Mouse (Mus musculus): Measurements from ENCODE around the gene Cacna1e. TPM values are rescaled to one million over a fixed set of nuclear protein-coding genes. Genes with fewer than 3 reads are reported as not detected.

Gene Cacna1e
- polyA plus RNA-seq, 1 experiment from 2014 or later = 0.45 TPM

DNA sequence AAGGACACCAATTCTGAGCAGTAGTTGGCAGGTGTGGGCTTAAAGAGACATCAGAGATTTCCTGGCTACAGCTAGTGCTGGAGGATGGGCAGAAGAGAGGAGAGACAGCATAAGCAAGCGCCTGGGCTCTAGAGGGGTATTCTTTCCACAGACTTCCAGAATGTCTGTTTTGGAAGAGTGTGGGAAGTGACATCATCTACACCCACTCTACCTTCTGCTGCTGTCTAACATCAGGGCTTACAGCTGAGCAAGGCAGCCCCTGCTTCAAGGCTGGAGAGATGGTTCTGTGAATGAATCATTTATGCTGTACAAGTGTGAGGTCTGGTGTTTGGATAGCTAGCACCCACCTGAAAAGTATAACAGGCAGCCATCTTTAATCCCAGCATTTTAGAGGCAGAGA, 18.3 kb downstream of the Cacna1e start:
- H3K4me2 ChIP-seq = no peak overlapping the region
- no peaks in the 10 kb centered on the region for H3K4me1 ChIP-seq
- 67% methylated on average over 1 of the region's 1 CpGs for WGBS
- no peak overlapping the region for H3K4me3 ChIP-seq
- H3K9ac ChIP-seq = no peak overlapping the region
- no peaks in the 10 kb centered on the region for H3K36me3 ChIP-seq
- H3K27ac ChIP-seq = no peak overlapping the region
- no peaks in the 10 kb centered on the region for H3K27me3 ChIP-seq
- no peaks in the 10 kb centered on the region for H3K9me3 ChIP-seq
- no peak for ATAC-seq (ENCODE audit: borderline replicate concordance, extremely low read depth, low FRiP score, low TSS enrichment)

DNA sequence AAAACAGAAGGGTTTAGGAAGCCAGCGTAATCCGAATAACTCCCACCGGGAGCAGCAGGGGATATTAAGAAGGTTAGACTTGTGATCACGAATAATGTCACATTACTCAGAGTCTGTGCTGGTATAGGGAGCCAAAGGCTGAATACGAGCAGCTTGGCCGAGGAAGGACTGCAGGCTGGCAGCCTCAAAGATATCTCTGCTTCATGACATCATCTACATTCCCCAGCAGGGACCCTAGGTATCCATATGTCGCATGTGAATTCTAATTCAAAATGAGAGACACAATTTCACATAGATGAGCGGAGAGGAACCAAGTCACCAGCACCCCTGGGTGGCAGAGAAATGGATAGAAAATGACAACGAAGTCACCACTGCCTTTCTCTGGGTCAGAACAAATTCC, 22.9 kb downstream of the Cacna1e start:
- 79% methylated on average over 9 of the region's 9 CpGs for WGBS
- Histone ChIP-seq H3K4me2 (no peak overlapping the region), H3K4me3 (no peak overlapping the region), H3K9ac (no peak overlapping the region), H3K27me3 (no peaks in the 10 kb centered on the region), H3K4me1 (no peaks in the 10 kb centered on the region), H3K9me3 (no peaks in the 10 kb centered on the region), H3K36me3 (no peaks in the 10 kb centered on the region), H3K27ac (no peak overlapping the region)
- ATAC-seq (ENCODE audit: borderline replicate concordance, extremely low read depth, low FRiP score, low TSS enrichment) = no peak

GRCm38 (mm10) chr1:154854564-154854963, 29.7 kb downstream of the Cacna1e start:
- ATAC-seq (ENCODE audit: borderline replicate concordance, extremely low read depth, low FRiP score, low TSS enrichment) = no peak
- 71% methylated on average over 3 of the region's 3 CpGs for WGBS
- H3K27me3 ChIP-seq = no peaks in the 10 kb centered on the region

GRCm38 (mm10) chr1:154850515-154851287, 33.6 kb downstream of the Cacna1e start:
- 75% methylated on average over 6 of the region's 6 CpGs for WGBS
- Histone ChIP-seq H3K36me3 (no peaks in the 10 kb centered on the region), H3K4me1 (no peaks in the 10 kb centered on the region), H3K9ac (no peak overlapping the region), H3K9me3 (no peaks in the 10 kb centered on the region), H3K27ac (no peak overlapping the region), H3K4me3 (no peak overlapping the region), H3K4me2 (no peak overlapping the region), H3K27me3 (no peaks in the 10 kb centered on the region)
- no peak for ATAC-seq (ENCODE audit: borderline replicate concordance, extremely low read depth, low FRiP score, low TSS enrichment)

More at GRCm38 (mm10) chr1:154854564-154854963, 29.7 kb downstream of the Cacna1e start:
- H3K9ac ChIP-seq = no peak overlapping the region
- H3K4me2 ChIP-seq = no peak overlapping the region
- no peaks in the 10 kb centered on the region for H3K4me1 ChIP-seq
- no peak overlapping the region for H3K27ac ChIP-seq
- H3K36me3 ChIP-seq = no peaks in the 10 kb centered on the region
- H3K9me3 ChIP-seq = no peaks in the 10 kb centered on the region
- no peak overlapping the region for H3K4me3 ChIP-seq

GRCm38 (mm10) chr1:154848683-154849579, 35.4 kb downstream of the Cacna1e start:
- Histone ChIP-seq H3K27ac (no peak overlapping the region), H3K9me3 (no peaks in the 10 kb centered on the region), H3K4me1 (no peaks in the 10 kb centered on the region), H3K9ac (no peak overlapping the region), H3K27me3 (no peaks in the 10 kb centered on the region), H3K36me3 (no peaks in the 10 kb centered on the region), H3K4me3 (no peak overlapping the region), H3K4me2 (no peak overlapping the region)
- 71% methylated on average over 6 of the region's 6 CpGs for WGBS
- no peak for ATAC-seq (ENCODE audit: borderline replicate concordance, extremely low read depth, low FRiP score, low TSS enrichment)

DNA sequence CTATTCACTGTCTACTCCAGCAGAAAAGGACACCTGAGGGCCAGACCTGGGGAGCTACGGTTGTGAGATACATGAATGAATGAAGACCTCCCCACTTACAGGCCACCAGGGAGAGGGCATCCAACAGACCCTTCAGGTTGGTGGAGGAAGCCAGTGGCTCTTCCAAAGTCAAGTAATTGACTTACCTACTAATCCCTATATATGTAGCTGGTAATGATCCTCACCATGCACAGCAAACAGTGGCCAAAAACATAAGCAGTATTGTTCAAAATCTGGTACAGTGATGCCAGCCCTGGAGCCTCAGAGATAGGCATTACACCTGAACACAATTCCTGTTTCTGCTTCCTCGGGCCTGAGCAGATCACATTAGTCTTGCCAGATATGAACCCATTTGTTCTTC, 37.4 kb downstream of the Cacna1e start:
- Histone ChIP-seq H3K4me1 (no peaks in the 10 kb centered on the region), H3K36me3 (no peaks in the 10 kb centered on the region), H3K27me3 (no peaks in the 10 kb centered on the region), H3K4me2 (no peak overlapping the region), H3K9ac (no peak overlapping the region), H3K9me3 (no peaks in the 10 kb centered on the region), H3K4me3 (no peak overlapping the region), H3K27ac (no peak overlapping the region)
- WGBS = 74% methylated on average over 2 of the region's 2 CpGs
- no peak for ATAC-seq (ENCODE audit: borderline replicate concordance, extremely low read depth, low FRiP score, low TSS enrichment)

- WGBS = 76% methylated on average over 2 of the region's 2 CpGs
- no peaks in the 10 kb centered on the region for H3K27me3 ChIP-seq
- H3K9ac ChIP-seq = no peak overlapping the region
- H3K4me3 ChIP-seq = no peak overlapping the region
- no peak overlapping the region for H3K27ac ChIP-seq
- H3K9me3 ChIP-seq = no peaks in the 10 kb centered on the region
- H3K4me1 ChIP-seq = no peaks in the 10 kb centered on the region
- H3K36me3 ChIP-seq = no peaks in the 10 kb centered on the region
- H3K4me2 ChIP-seq = no peak overlapping the region
- ATAC-seq (ENCODE audit: borderline replicate concordance, extremely low read depth, low FRiP score, low TSS enrichment) = no peak
Observed at GRCm38 (mm10) chr1:154843427-154843826, 40.9 kb downstream of the Cacna1e start.

DNA sequence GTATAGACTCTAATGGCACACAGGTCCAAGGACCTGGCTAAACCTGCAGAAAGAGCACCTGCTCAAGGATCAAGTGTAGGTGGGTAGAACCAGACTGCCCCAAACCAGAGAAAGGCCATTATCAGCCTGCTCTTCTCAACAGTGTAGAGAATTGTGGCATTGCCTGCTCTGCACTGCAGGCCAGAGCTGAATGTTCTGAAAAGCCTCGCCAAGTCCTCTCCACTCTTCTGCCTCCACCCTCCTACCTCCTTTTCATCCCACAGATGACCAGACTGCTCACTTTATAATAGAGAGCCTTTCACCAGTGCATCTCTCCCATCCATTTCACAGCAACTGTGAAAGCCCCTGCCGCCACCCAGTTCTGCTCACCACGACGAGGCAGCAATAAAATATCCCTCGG, 42.0 kb downstream of the Cacna1e start:
- no peaks in the 10 kb centered on the region for H3K4me1 ChIP-seq
- ATAC-seq (ENCODE audit: borderline replicate concordance, extremely low read depth, low FRiP score, low TSS enrichment) = no peak
- no peak overlapping the region for H3K27ac ChIP-seq
- no peak overlapping the region for H3K4me3 ChIP-seq
- H3K27me3 ChIP-seq = no peaks in the 10 kb centered on the region
- H3K9me3 ChIP-seq = no peaks in the 10 kb centered on the region
- no peak overlapping the region for H3K9ac ChIP-seq
- no peaks in the 10 kb centered on the region for H3K36me3 ChIP-seq
- no peak overlapping the region for H3K4me2 ChIP-seq
- WGBS = 73% methylated on average over 5 of the region's 5 CpGs

GRCm38 (mm10) chr1:154841057-154841630, 43.2 kb downstream of the Cacna1e start:
- ATAC-seq (ENCODE audit: borderline replicate concordance, extremely low read depth, low FRiP score, low TSS enrichment) = no peak
- Histone ChIP-seq H3K36me3 (no peaks in the 10 kb centered on the region), H3K27ac (no peak overlapping the region), H3K9ac (no peak overlapping the region), H3K27me3 (no peaks in the 10 kb centered on the region), H3K4me1 (no peaks in the 10 kb centered on the region), H3K4me3 (no peak overlapping the region), H3K4me2 (no peak overlapping the region), H3K9me3 (no peaks in the 10 kb centered on the region)
- WGBS = 54% methylated on average over 6 of the region's 6 CpGs

- no peak overlapping the region for H3K9ac ChIP-seq
- H3K36me3 ChIP-seq = no peaks in the 10 kb centered on the region
- WGBS = 86% methylated on average over 4 of the region's 4 CpGs
- H3K4me3 ChIP-seq = no peak overlapping the region
- no peaks in the 10 kb centered on the region for H3K27me3 ChIP-seq
- no peaks in the 10 kb centered on the region for H3K4me1 ChIP-seq
- H3K4me2 ChIP-seq = no peak overlapping the region
- no peak for ATAC-seq (ENCODE audit: borderline replicate concordance, extremely low read depth, low FRiP score, low TSS enrichment)
- H3K27ac ChIP-seq = no peak overlapping the region
- H3K9me3 ChIP-seq = no peaks in the 10 kb centered on the region
Observed at GRCm38 (mm10) chr1:154839272-154839671, 45.0 kb downstream of the Cacna1e start.

- 78% methylated on average over 5 of the region's 5 CpGs for WGBS
- no peaks in the 10 kb centered on the region for H3K9me3 ChIP-seq
Observed at GRCm38 (mm10) chr1:154836473-154836872, 47.8 kb downstream of the Cacna1e start.

DNA sequence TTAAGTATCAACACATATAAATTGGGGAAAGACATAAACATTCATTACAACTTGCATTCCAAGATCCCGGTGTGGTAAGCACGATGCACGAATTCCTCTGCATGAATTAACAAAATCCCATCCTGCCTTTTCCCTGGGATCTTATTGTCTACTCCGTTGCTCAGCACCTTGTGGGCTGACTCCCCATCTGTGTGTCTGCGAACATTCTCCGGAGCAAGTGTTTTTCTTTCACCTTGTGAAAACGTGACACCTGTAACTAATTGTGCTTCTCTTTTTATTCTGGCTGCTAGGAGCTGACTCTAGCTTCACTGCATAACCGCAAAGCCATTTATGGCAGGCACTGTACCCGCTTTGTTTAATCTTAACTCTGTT, 52.1 kb downstream of the Cacna1e start:
- no peak for ATAC-seq (ENCODE audit: borderline replicate concordance, extremely low read depth, low FRiP score, low TSS enrichment)

More at GRCm38 (mm10) chr1:154836473-154836872, 47.8 kb downstream of the Cacna1e start:
- Histone ChIP-seq H3K27me3 (no peaks in the 10 kb centered on the region), H3K36me3 (no peaks in the 10 kb centered on the region), H3K4me2 (no peak overlapping the region), H3K9ac (no peak overlapping the region), H3K4me3 (no peak overlapping the region), H3K4me1 (no peaks in the 10 kb centered on the region), H3K27ac (no peak overlapping the region)
- no peak for ATAC-seq (ENCODE audit: borderline replicate concordance, extremely low read depth, low FRiP score, low TSS enrichment)

More for the DNA sequence above, 52.1 kb downstream of the Cacna1e start:
- Histone ChIP-seq H3K36me3 (no peaks in the 10 kb centered on the region), H3K4me2 (no peak overlapping the region), H3K27me3 (no peaks in the 10 kb centered on the region), H3K9me3 (no peaks in the 10 kb centered on the region), H3K27ac (no peak overlapping the region), H3K4me1 (no peaks in the 10 kb centered on the region), H3K9ac (no peak overlapping the region), H3K4me3 (no peak overlapping the region)
- WGBS = 82% methylated on average over 9 of the region's 9 CpGs
